Mouse (Mus musculus) lung, postnatal 10 days (tissue): Measurements from ENCODE around the gene Smok2a.
A peak's percentile ranks its signal among the peaks of the same experiment; 100 is the strongest.
"Not testable (repeated sequence)": the region's sequence is repeated elsewhere in the genome, so short reads cannot be mapped to it uniquely, and the experiment has no call there.

Experiments
- DNase-seq: peaks from one replicate; pipeline ENCODE4 v3.0.0; 2021

Gene Smok2a

DNA sequence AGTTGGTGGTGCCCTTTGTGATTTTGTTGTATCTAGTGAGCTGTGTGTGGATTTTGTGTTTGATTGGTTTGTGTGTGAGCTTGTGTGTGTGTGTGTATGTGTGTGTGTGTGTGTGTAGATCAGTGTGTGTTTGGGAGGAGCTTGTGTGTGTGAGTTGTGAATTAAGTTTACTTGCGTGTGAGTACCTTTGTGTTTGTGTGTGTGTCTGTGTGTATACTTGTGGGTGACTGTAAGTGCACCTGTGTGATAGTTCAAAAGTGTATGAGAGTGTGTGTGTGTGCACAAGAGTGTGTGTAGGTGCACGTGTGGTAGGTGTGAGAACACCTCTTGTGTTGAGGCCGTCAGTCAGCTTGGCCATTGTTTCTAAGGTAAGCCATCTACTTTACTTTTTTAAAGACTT lies at the start of gene Smok2a:
Gene Smok2a, plus strand, starts transcription at position 301 of the 400 bp plus-strand sequence.
- DNase-seq: no peak

DNA sequence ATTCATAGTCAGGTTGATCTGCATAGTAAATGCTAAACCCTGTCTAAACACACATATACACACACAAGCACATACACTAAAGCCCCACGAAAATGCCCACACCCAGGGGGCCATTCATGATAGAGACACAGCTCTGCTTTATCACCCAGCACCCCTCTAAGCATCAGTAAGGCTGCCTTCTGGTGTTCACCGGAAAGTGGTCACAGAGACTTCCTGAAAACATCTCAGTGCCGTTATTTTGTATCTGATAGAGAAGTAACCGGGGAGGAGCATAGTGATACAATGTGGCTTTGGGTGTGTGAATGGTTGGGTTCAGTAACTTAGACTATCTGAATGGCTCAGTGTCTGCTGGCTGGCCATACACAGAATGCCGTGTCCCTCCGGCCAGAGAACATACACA lies 47.4 kb upstream of the Smok2a start:
- not testable (repeated sequence) for DNase-seq

DNA sequence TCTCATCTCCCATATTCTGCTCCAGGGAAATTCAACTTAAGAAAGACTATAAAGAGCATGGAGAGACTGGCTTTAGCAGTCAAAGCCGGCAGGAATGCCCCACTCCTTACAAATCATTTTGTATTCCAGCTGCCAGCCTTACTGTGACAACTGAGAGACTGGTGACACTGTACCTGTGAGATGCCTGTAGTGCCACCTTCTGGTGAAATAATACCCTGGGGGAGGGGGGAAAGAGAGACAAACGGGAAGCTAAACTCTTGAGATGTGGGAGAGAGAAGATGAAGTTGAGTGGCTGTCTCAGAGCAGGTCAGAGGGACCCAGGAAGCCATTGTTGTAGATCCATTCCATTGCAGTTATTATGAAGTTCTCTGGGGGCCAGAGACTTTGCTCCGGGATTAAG lies 47.0 kb upstream of the Smok2a start:
- DNase-seq: not testable (repeated sequence)

DNA sequence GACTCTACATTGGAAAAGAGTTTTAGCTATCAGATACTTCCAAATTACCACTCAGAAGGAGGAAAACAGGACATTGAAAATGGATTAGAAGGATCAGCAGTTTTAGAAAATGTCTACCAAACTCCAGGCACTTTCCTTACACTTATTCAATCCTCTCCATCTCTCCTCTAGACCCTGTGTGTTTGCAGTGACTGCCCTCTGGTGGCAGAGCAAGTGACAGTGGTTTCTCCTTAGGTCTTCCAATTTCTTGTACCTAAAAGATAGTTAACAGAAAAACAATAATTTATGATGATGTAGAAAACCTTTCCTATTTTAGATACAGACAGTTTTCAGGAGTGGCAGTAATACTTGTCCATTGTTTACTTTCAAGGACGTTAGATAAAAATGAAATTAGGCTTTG lies 45.4 kb upstream of the Smok2a start:
- DNase-seq: not testable (repeated sequence)

DNA sequence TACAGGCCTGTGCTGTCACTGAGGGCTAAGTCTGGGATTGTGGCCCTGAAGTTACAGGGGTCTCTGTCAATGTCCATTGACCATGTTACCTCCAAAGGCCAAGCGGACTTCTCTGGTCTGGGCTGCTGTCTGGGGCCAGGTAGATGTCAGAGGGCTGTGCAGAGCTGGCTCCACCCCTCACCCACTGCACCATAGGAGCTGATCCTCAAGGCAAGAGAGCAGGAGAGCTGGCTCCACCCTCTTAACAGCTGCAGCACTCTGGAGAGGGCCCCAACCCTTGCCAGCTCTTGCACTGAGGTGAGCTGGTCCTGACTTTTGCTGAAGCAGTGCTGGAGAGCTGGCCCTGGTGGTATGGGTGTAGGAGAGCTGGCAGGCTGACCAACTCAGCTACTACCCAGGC lies 43.2 kb upstream of the Smok2a start:
- not testable (repeated sequence) for DNase-seq

DNA sequence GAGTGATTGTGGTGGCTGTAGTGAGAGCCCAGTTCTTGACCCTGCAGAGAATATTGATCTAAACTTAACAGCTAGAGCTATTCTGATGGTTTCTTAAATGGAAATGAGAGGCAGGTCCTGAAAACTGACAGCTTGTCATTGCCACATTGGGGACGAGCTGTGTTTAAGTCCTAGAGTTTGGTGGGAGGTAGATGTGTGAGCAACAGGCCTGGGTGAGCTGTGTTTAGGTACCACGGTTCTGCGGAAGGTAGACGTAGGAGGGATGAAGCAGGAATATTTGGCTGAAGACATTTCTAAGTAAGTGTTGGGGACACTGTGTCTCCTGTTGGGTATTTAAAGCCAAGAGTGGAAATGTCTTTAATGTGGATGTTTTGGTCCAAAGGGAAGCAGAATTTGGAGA lies 42.0 kb upstream of the Smok2a start:
- DNase-seq: not testable (repeated sequence)

DNA sequence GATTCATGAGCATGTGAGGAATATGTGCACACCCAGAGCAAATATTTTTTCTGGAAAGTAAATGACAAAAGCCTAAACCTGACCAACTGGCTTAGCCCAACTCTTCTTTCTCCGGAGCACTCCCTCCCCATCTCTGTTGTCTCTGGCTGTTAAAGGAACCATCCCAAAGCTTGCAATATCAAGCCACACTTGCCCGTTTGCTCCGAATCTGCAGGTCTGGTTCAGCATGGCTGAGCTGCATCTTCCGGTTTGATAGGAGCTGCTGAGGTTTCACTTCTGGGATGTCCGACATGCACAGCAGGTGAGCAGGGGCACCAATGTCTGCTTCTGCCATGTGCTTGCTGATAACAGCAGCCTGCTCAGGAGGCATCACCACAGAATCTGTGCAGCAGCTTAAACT lies 40.5 kb upstream of the Smok2a start:
- not testable (repeated sequence) for DNase-seq

DNA sequence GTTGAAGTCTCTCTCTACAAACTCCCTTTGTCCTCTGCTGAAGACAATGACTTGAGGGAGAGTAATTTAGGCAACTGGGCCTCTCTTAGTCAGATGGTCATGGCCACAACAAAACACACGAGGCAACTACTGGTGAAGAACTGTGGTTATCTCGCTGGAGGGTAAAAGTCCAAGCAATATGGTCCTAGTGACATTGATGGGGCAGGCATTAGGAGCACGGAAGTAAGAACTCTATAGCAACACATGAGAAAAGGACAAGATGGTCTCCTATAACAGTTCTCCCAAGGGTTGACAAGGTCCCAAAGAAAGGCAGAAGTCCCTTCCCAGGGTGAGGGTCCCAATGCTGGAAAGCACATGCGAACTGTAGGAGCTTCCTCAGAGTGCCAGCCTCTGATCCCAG lies 38.3 kb upstream of the Smok2a start:
- not testable (repeated sequence) for DNase-seq

DNA sequence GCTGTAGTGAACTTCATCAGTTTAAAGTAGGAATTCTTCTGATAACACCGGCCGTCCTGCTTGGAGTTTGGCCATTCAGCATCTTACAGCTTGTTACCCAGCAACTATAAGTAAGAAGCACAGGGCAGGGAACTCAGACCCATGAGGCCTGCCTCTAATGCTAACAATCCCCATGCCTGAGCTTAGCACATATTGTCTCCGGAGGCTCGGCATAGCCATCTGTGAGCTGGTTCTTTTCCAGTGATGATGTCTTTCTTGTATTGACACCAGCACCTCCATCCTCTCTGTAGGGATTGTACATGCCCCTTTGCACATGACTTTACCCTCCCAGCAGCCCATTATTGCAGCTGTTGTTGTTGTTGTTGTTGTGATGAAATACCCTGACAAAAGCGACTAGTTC lies 36.5 kb upstream of the Smok2a start:
- DNase-seq: not testable (repeated sequence)

DNA sequence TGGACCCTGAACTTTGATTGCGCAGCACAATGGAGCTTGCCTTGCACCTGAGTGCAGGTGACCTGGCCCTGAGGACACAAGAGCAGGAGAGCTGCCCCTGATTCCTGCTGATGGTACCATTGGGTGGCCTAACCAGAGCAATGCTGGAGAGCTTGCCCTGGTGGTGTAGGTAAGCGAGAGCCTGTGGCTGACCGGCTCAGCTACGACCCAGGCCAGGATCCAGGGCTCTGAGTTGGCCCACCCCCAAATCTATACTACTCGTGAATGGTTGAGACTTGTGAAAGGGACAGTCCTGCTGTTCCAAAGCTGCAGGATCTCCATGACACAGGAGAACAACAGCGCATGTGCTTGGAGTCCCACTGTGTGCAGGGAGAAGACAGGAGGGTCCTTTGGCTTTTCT lies 34.4 kb upstream of the Smok2a start:
- DNase-seq: not testable (repeated sequence)

DNA sequence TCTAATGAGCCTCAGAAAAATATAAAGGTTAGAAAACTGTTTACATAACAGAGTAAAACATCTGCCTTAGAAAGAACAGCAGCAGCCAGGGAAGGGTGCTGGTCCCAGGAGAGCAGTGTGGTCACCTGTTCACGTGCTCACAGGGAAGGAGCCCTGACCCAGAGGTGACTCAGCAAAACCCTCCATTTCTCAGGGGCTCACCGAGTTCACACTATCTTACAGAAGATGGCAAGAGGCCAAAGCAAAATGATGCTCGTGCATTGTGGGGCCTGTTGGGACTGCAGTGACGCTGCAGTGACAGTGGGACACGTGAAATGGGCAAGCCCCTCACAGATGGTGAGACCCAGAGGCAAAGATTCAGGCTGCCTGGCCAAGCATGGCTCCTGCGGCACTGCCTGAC lies 33.4 kb upstream of the Smok2a start:
- DNase-seq: not testable (repeated sequence)

DNA sequence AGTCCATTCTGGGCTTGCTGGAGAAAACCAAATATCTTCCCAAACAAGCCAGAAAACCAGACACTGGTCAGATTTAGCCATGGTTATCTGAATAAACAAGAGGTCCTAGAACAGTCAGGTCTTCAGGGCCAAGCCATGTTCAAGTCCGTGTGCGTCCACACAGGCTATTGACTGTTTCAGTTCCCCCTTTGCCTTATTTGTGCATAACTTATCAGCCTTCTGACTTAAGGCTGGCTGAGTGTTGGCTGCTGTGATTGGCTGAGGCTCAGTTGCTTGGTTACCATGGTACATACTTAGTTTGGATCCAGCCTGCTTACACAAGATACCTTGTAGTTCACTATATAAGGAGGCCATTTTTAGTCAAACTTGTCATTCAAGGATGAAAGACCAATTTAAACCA lies 32.1 kb upstream of the Smok2a start:
- DNase-seq: not testable (repeated sequence)

DNA sequence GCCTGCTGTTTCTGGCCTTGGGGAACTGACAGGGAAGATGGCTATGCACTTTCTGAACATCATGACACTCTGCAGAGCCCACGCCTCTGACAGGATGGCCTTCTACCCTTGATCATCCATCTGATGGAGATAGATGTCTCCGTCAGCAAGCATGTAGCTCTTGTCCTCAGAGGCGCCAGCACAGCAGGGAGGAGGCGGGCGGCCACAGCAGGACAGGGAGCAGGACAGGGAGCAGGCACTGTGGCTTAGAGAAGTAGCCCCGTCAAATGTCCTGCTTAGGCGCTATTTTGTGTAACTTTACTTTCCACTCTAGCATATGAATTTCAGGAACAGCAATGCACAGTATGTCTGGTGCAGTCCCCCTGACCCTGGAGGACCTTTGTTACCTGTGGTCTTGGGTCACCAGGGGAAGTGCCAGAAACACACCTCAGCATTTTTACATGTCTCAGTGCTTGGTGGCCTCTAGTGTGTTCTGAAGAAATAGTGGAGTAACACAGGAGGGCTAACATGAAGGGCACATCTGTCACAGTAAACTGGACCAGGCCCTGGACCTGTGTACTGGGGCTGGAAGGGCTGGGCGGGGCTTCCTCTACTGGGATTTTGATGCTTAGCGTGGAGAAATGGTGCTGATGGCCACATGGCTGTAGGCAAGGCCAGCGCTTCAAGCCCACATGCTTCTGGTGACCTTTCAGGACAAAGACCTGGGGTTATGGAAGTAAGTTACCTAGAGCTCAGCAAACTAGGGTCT lies 30.0 kb upstream of the Smok2a start:
- DNase-seq: not testable (repeated sequence)

DNA sequence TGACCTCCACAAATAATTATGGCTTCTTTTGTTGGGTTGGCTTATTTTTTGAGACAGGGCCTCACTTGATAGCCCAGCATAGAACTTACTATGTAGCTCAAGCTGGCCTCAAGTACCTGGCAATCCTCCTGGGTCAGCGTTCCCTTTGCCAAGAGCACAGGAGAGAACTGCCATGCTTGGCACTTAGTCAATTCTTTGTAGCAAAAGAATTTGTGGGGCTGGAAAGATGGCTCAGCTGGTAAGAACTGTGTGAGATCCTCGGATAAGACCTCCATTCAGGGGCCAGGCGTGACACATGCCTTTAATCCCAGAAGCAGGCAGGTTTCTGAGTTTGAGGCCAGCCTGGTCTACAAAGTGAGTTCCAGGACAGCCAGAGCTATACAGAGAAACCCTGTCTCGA lies 24.5 kb upstream of the Smok2a start:
- DNase-seq: not testable (repeated sequence)

DNA sequence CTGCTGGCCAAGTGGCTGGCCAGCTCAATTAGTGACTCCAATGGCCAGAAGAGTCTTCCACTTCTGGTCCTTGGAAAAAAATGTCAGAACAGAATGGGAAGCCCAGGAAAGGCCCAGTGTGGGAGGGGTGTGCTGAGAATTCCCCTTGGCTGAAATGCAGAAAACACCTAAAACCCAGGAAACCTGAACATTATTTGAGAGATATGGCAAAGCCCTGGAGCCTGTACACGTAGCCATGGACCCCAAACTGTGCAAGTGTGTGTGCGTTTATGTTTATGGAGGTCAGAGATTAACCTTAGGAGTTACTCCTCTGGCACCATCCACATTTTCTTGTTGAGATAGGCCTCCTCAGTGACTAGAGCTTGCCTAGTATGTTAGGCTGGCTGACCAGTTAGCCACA lies 22.2 kb upstream of the Smok2a start:
- not testable (repeated sequence) for DNase-seq

DNA sequence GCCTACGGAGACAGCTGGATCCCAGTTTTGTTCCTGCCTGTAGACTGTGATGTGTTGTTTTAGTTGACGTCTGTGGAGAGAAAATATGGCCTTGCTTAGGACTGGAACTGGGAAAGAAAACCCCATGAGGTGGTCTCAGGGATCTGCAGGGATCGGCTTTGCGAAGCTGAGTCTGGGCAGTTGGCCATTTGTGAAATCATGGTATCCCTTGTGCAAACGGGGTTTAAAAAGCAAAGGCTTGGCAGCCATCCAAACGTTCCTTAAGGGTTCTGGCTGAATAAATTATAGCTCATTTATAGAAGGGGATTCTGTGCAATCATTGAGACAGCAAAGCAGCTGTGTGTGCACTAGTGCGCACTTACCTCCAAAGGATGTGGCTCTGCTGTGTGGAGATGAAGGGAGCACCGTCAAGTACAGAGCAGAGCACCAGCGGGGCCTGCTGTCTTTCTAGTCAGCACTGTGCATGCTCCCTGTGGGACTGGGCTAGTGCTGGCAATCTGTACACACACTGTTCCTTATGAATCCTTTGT lies 21.0 kb upstream of the Smok2a start:
- DNase-seq: peak; percentile 39

DNA sequence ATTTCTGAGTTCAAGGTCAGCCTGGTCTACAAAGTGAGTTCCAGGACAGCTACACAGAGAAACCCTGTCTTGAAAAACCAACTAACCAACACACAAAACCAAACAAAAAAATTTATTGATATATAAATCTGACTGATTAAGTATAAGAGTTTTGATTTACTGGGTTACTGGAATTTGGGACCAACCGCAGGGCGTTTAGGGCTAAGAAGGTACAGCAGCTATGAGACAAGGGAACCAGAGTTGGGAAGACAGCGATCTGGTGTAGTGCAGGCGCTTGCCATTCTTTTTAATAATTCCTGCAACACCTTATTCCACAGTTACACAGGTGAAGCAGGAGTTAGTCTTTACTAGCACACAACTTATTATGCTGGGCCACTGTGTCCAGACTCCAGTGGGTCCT lies 19.4 kb upstream of the Smok2a start:
- not testable (repeated sequence) for DNase-seq

DNA sequence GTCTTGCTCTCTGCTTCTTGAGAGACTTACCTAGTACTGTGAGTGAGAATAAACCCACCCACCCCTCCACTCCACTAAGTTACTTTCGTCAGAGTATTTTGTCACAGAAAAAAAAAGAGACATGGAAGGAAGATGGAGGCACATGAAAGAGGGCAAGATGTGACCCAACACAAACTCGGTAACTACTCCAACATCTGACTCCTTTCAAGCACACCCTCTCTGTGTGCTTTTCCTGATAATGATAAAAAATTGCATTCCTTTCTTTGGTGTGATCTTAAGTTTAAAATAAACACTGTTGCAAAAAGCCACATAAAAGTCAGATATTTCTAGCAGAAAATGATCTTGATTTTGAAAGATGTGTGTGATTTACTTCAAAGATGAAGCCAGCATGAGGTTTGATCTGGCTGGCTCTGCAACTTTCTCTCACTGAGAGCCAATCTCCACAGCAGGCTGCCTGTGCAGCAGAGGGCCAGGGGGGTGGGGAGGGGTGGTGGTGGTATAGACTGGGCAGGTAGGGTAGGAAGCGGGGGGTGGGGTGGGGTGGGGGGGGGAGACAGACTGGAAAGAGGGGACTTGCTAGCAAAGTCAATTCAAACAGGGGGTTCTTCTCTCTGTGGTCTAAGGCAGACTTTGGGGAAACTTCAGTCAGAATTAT lies 18.4 kb upstream of the Smok2a start:
- not testable (repeated sequence) for DNase-seq

DNA sequence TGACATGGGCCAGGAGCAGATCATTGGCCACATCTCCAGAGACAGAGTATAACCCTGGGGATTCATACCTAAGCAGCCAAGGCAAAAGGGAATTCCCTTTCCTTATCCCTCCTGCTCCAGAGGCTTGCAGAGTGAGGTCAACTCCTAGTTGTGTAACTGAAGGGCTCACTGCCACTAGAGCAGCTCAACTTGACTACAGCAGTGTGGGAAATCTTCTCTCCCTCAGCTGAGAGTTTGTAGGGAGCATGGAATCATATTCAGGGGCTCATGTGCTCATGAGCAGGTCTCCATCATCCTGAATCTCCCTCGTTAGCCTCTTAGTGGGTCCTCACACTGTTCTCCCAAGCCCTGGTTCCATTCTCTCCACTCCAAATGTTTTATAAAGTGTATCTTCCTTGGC lies 15.7 kb upstream of the Smok2a start:
- DNase-seq: not testable (repeated sequence)

DNA sequence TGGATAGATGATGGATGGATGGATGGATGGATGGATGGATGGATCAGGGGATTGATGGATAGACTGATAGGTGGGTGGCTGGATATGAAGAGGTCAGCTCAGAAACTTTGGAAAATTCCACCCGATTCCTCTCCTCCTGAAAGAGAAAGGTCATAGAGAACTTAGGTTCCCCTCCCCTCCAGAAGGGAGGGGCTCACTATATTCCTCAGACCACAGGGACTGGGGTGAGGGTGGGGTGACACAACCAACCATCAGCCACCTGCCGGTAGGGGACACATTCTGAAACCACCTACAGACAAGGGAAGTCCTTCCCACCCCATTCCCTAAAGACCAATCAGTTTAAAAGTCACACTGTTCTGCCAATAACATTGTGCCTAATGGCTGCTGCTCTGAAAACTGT lies 14.5 kb upstream of the Smok2a start:
- DNase-seq: no peak

DNA sequence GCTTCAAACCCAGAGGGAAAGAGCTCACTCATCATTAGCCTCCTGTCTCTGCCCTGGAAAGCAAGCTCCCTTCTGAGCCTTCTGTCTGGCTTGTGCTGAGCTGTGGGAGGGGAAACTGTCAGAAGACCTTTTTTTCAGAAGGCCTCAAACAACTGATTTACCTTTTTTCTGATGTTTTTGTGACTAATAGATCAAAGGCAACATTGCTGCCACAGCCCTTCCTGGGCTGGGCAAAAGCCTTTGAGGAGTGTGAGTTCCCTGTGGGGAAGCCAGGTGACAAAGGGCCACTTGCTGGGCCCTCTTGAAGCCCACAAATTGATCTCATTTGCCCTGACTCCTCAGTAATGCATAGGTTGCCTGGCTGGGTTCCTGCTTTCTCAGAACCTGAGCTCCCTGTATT lies 12.5 kb upstream of the Smok2a start:
- DNase-seq: not testable (repeated sequence)

DNA sequence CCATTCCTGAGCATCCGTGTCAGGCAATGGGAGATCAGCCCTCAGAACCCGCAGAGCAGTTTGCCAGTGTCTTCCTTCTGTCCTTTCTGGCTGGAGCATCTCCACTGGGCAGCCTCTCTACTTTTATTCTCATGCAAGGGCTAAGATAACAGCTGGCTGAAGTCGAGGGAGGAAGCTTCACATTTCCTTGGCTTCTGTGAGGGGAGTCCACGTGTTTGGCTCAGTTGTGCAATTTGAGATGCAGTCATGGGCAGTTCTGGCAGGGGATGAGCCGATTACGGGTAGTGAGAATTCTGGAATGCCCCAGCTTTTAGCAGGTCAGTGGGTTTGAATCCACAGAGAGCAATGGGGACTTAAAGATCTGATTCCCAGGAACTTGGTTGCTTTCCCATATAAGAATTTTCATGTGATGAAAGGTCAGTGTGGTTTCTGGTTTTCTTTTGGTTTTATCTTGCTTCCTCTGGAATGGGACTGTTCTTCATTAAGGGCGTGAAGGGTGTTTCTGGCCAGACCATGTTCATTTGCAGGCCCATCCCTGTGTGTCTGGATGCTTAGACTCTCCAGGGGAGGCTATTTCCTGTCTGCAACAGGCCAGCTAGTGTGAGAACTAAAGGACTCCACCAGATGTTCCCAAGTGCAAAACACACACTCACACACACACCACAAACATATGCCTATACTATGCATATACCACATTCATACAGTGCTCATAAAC lies 8.7 kb upstream of the Smok2a start:
- DNase-seq: peak; percentile 70

DNA sequence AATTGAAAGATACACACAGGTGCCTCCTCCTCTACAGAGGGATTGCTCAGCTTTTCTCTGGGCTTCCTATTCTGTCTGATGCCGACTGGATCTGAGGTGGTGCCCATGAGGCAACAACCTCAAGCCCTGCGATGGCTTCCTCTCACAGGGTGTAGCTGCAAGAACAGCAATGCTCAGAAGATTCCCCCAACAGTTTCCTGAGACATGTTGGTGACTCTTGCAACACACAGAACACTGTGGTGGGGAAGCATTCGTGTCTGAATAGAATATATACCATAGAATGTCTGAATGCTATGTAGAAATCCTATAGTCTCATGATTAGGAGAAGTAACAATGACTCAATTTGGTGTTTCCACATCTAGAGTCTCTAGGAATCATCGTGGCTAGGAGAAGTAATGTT lies 6.8 kb upstream of the Smok2a start:
- DNase-seq: no peak

DNA sequence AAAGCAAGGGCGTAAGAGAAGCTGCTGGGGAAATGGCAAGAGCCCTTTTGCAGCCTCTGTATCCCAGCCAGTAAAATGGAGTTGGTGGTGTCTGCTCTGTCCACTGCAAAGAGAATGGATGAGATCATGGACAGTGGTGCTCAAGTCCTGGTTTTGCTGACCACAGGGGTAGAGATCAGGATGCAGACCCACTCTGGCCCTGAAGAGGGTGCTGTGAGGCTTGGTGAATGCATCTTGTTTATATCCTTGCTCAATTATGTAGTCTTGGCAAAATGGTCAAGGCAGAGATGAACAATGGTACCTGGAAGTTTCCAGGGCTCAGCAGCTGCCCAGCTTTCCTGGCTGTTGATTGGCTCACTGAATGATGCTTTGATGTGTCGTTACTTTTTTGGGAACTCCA lies 5.4 kb upstream of the Smok2a start:
- peak; percentile 41 for DNase-seq
